Comparison of ENCODE assay signal across 8 mouse cellular contexts in genomic region chr5:124943793-124944383, GRCm38 (mm10). TPM values are rescaled to one million over a fixed set of nuclear protein-coding genes. Genes with fewer than 3 reads are reported as not detected.
DNase-seq lines count a peak whose midpoint lies in the region; ATAC-seq lines count a peak whose summit lies in the region.

No protein-coding gene starts in this region.

- H3K9me3 ChIP-seq in neural tube, embryonic 15.5 days (replicated peaks): no peaks in the 10 kb centered on the region

- H3K9ac ChIP-seq in neural tube, embryonic 15.5 days (replicated peaks): no peak overlapping the region

- H3K27me3 ChIP-seq in neural tube, embryonic 15.5 days (replicated peaks): no peaks in the 10 kb centered on the region

- ATAC-seq in neural tube, embryonic 15.5 days (ENCODE audit: low FRiP score): no peak

- WGBS in neural tube, embryonic 15.5 days: 60% methylated on average over 12 of the region's 12 CpGs

- no peak overlapping the region for H3K4me3 ChIP-seq in neural tube, embryonic 15.5 days (replicated peaks)

- 0 out of 2 replicates have a peak, but pooled peaks cover 4% of the 10 kb centered on the region for H3K4me1 ChIP-seq in neural tube, embryonic 15.5 days

- no peaks in the 10 kb centered on the region for H3K36me3 ChIP-seq in neural tube, embryonic 15.5 days

- no peak overlapping the region for H3K27ac ChIP-seq in neural tube, embryonic 15.5 days (replicated peaks)

- DNase-seq in heart, adult 8-10 months (ENCODE audit: low spot score): peak; percentile 35
- DNase-seq in heart, postnatal 25 days (ENCODE audit: low spot score): no peak
- DNase-seq in A20 (ENCODE audit: low read depth, low spot score) (peak; percentile 81), ZHBTc4 (ENCODE audit: low read depth, low spot score) (peak; percentile 84)
- DNase-seq in frontal cortex, postnatal 36 days (ENCODE audit: low spot score in 2 of 2): peak; percentile 47 to 56
- peak; percentile 35 to 87 for DNase-seq in kidney, postnatal 36 days
- peak; percentile 67 to 71 for DNase-seq in natural killer cell, adult 2 months (ENCODE audit: low spot score in 2 of 2)

- no peak overlapping the region for H3K4me2 ChIP-seq in neural tube, embryonic 15.5 days

- intact Hi-C loops in heart, postnatal 25 days (cut with DNase I): loop anchor here (1.0 to 5.0 kb wide), 4 partner anchors 33 to 327 kb away; no protein-coding TSS in a partner anchor

RNA-seq across cellular contexts. Expression of gene Rflna, which starts 59.1 kb away (rescaled TPM):
- total RNA-seq in heart, adult 8-10 months (2022): under 1 TPM in 2 of 4 experiments, not detected in 2; 0.19 to 0.24 TPM
- under 1 TPM; 0.26 to 0.31 TPM for total RNA-seq in heart, postnatal 25 days (2021)
- polyA plus RNA-seq in neural tube, embryonic 15.5 days (2015; fragmentation: Nextera tagmentation; extraction: Ambion mirVana): 6.7 and 7.7 TPM in 2 replicates
